Comparison of ENCODE assay signal across 8 mouse cellular contexts in genomic region chr15:99817343-99818235, GRCm38 (mm10). TPM values are rescaled to one million over a fixed set of nuclear protein-coding genes. Genes with fewer than 3 reads are reported as not detected.
DNase-seq lines count a peak whose midpoint lies in the region; ATAC-seq lines count a peak whose summit lies in the region.

No protein-coding gene starts in this region.

- 27% methylated on average over 8 of the region's 8 CpGs for WGBS in heart, embryonic 10.5 days
- 18% methylated on average over 8 of the region's 8 CpGs for WGBS in forebrain, embryonic 12.5 days
- whole genome bisulfite sequencing in liver, embryonic 11.5 days = 42% methylated on average over 8 of the region's 8 CpGs

- no peaks in the 10 kb centered on the region for H3K27me3 ChIP-seq in heart, embryonic 10.5 days (ENCODE audit: insufficient read depth, poor library complexity, severe bottlenecking)
- no peaks in the 10 kb centered on the region for H3K27me3 ChIP-seq in forebrain, embryonic 12.5 days
- no peaks in the 10 kb centered on the region for H3K27me3 ChIP-seq in liver, embryonic 11.5 days (replicated peaks; ENCODE audit: control insufficient read depth, insufficient read depth, low read length)

- H3K4me2 ChIP-seq in forebrain, embryonic 12.5 days = peak overlapping the region; percentile 21; the same call in 1 of the 2 replicates
- H3K4me2 ChIP-seq in liver, embryonic 11.5 days = peak overlapping the region; percentile 59

- no peak for DNase-seq in heart, embryonic 10.5 days (ENCODE audit: low spot score)
- DNase-seq in heart, postnatal 10 days = no peak
- DNase-seq in 3T3-L1 (ENCODE audit: low read depth, low spot score) = peak; percentile 63
- no peak for DNase-seq in liver, embryonic 11.5 days (ENCODE audit: low spot score)
- DNase-seq in ovary, postnatal 36 days (ENCODE audit: low spot score) = no peak
- no peak for DNase-seq in gastrocnemius, adult 8-10 months (ENCODE audit: low spot score in 2 of 2)
- DNase-seq in layer of hippocampus, postnatal 25 days (ENCODE audit: extremely low spot score in 1 of 2, low spot score in 1 of 2) = no peak

- peak overlapping the region; percentile 88 for H3K27ac ChIP-seq in heart, embryonic 10.5 days
- H3K27ac ChIP-seq in forebrain, embryonic 12.5 days = peak overlapping the region; percentile 95
- H3K27ac ChIP-seq in liver, embryonic 11.5 days (ENCODE audit: low read depth, low read length) = no peak overlapping the region; the same call in 1 of the 2 replicates

- peaks cover 23% of the 10 kb centered on the region for H3K4me1 ChIP-seq in heart, embryonic 10.5 days
- H3K4me1 ChIP-seq in forebrain, embryonic 12.5 days = peaks cover 40% of the 10 kb centered on the region
- no peaks in the 10 kb centered on the region; the same call in 1 of the 2 replicates for H3K4me1 ChIP-seq in liver, embryonic 11.5 days (replicated peaks; ENCODE audit: control insufficient read depth, insufficient read depth, low read length)

- H3K4me3 ChIP-seq in heart, embryonic 10.5 days = peak overlapping the region; percentile 60
- no peak overlapping the region for H3K4me3 ChIP-seq in forebrain, embryonic 12.5 days (replicated peaks)
- peak overlapping the region; percentile 17; the same call in 1 of the 2 replicates for H3K4me3 ChIP-seq in liver, embryonic 11.5 days (ENCODE audit: low read depth, low read length)

- H3K9me3 ChIP-seq in heart, embryonic 10.5 days = no peaks in the 10 kb centered on the region
- H3K9me3 ChIP-seq in forebrain, embryonic 12.5 days = no peaks in the 10 kb centered on the region
- no peaks in the 10 kb centered on the region for H3K9me3 ChIP-seq in liver, embryonic 11.5 days (ENCODE audit: control insufficient read depth, low read length)

- intact Hi-C loops in heart, postnatal 10 days (cut with DNase I) = no loop called here

- peak; percentile 77 for ATAC-seq in forebrain, embryonic 12.5 days (ENCODE audit: low FRiP score)
- no peak for ATAC-seq in liver, embryonic 11.5 days (replicated peaks; ENCODE audit: low FRiP score)

- 0 out of 2 replicates have a peak overlapping the region, but pooled peaks have one; percentile 8 for H3K9ac ChIP-seq in forebrain, embryonic 12.5 days
- no peak overlapping the region for H3K9ac ChIP-seq in liver, embryonic 11.5 days (ENCODE audit: low read depth, low read length)

- peaks cover 28% of the 10 kb centered on the region for H3K36me3 ChIP-seq in heart, embryonic 10.5 days
- H3K36me3 ChIP-seq in forebrain, embryonic 12.5 days (replicated peaks) = peaks cover 5% of the 10 kb centered on the region; the same call in 1 of the 2 replicates
- peaks cover 4% of the 10 kb centered on the region; the same call in 1 of the 2 replicates for H3K36me3 ChIP-seq in liver, embryonic 11.5 days (ENCODE audit: control insufficient read depth, insufficient read depth, low read length)

RNA-seq across cellular contexts. Expression of gene Cers5, which starts 44.9 kb away (rescaled TPM):
- 56.5 and 60.3 TPM in 2 replicates for polyA plus RNA-seq in heart, embryonic 10.5 days (2016; fragmentation: Nextera tagmentation; extraction: Ambion mirVana)
- total RNA-seq in heart, postnatal 10 days (2021) = 10 to 100 TPM; 26.4 to 28.1 TPM
- polyA plus RNA-seq in forebrain, embryonic 12.5 days (2016; fragmentation: Nextera tagmentation; extraction: Ambion mirVana) = 64.7 and 67.1 TPM in 2 replicates
- 32.3 and 34.7 TPM in 2 replicates for polyA plus RNA-seq in liver, embryonic 11.5 days (2014; fragmentation: Nextera tagmentation; extraction: Ambion mirVana)
- total RNA-seq in gastrocnemius, adult 8-10 months (2022) = 1 to 10 TPM; 3.1 to 4.9 (median 3.5) TPM
- 10 to 100 TPM; 29.0 to 34.0 TPM for total RNA-seq in layer of hippocampus, postnatal 25 days (2021)

RNA-seq across cellular contexts. Expression of gene Lima1, which starts 57.7 kb away (rescaled TPM):
- polyA plus RNA-seq in heart, embryonic 10.5 days (2016; fragmentation: Nextera tagmentation; extraction: Ambion mirVana) = 25.9 and 29.4 TPM in 2 replicates
- 10 to 100 TPM; 27.9 to 32.8 TPM for total RNA-seq in heart, postnatal 10 days (2021)
- 41.0 and 47.5 TPM in 2 replicates for polyA plus RNA-seq in forebrain, embryonic 12.5 days (2016; fragmentation: Nextera tagmentation; extraction: Ambion mirVana)
- polyA plus RNA-seq in liver, embryonic 11.5 days (2014; fragmentation: Nextera tagmentation; extraction: Ambion mirVana) = 19.0 and 19.3 TPM in 2 replicates
- 1 to 10 TPM; 5.8 to 9.4 (median 6.5) TPM for total RNA-seq in gastrocnemius, adult 8-10 months (2022)
- 10 to 100 TPM; 10.1 to 13.8 TPM for total RNA-seq in layer of hippocampus, postnatal 25 days (2021)

Comparison
In these comparisons a context has a peak if more than half of its experiments do, and no peak if none do; other contexts are left out.
1. RNA of gene Cers5, which starts 44.9 kb away (total RNA-seq): 29.0 to 34.0 TPM in layer of hippocampus, postnatal 25 days and 26.4 to 28.1 TPM in heart, postnatal 10 days; 3.1 to 4.9 TPM in gastrocnemius, adult 8-10 months; every median in the first group is over 4 times any median in the second.